ENCODE assay signal across 24 mouse cellular contexts in the genomic region with DNA sequence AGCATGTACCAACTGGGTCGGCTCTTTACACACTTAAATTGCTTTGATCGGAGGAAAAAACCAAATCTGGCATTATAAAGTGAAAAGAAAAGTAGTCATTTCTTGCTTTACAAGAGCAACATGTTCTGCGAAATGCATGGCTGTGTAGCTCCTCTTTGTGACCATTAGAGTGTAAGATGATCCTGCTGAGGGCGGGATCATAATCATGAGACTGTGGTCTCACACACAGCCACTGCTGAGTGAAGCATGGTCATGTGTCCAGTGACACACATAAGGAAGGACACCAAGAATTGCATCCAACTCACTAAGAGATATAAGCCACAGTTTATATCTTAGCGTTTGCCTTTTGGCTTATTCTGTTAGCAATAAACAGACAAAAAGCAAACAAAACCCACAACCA. TPM values are rescaled to one million over a fixed set of nuclear protein-coding genes. Genes with fewer than 3 reads are reported as not detected.
A peak's percentile ranks its signal among the peaks of the same experiment; 100 is the strongest.
DNase-seq lines count a peak whose midpoint lies in the region; ATAC-seq and TF ChIP-seq lines count a peak whose summit lies in the region.
"Had no signal": no experiment of that assay in that cellular context is flagged by ENCODE, and none has a peak within 500 bp of the region (broad histone marks: within the 10 kb centered on the region; RNA-seq: fewer than 3 reads in every experiment).

No protein-coding gene starts in this region.

- no peak overlapping the region for H3K4me3 ChIP-seq in kidney, embryonic 15.5 days (replicated peaks)
- H3K4me3 ChIP-seq in C2C12 (ENCODE audit: insufficient read depth, poor library complexity, severe bottlenecking): no peak overlapping the region
- no peak overlapping the region for H3K4me3 ChIP-seq in macrophage (ENCODE audit: inconsistent target)
- H3K4me3 ChIP-seq: embryonic facial prominence, embryonic 15.5 days; hindbrain, embryonic 12.5 days; liver, embryonic 15.5 days; midbrain, embryonic 15.5 days had no signal

- H3K27ac ChIP-seq in kidney, embryonic 15.5 days: no peak overlapping the region
- H3K27ac ChIP-seq in macrophage: peak overlapping the region; percentile 58
- H3K27ac ChIP-seq: embryonic facial prominence, embryonic 15.5 days; hindbrain, embryonic 12.5 days; liver, embryonic 15.5 days; midbrain, embryonic 15.5 days had no signal

- H3K79me3 ChIP-seq in C2C12 (ENCODE audit: low read depth): no peaks in the 10 kb centered on the region

- H3K4me2 ChIP-seq in kidney, embryonic 15.5 days: no peak overlapping the region
- H3K4me2 ChIP-seq: embryonic facial prominence, embryonic 15.5 days; hindbrain, embryonic 12.5 days; liver, embryonic 15.5 days; midbrain, embryonic 15.5 days had no signal

- H3K9me3 ChIP-seq in kidney, embryonic 15.5 days (replicated peaks): no peaks in the 10 kb centered on the region; the same call in 1 of the 2 replicates
- H3K9me3 ChIP-seq: embryonic facial prominence, embryonic 15.5 days; hindbrain, embryonic 12.5 days; liver, embryonic 15.5 days; midbrain, embryonic 15.5 days had no signal

- no peaks in the 10 kb centered on the region for H3K36me3 ChIP-seq in kidney, embryonic 15.5 days
- H3K36me3 ChIP-seq in C2C12 (ENCODE audit: control insufficient read depth, insufficient read depth): no peaks in the 10 kb centered on the region
- H3K36me3 ChIP-seq in macrophage (ENCODE audit: inconsistent target): no peaks in the 10 kb centered on the region
- H3K36me3 ChIP-seq: embryonic facial prominence, embryonic 15.5 days; hindbrain, embryonic 12.5 days; liver, embryonic 15.5 days; midbrain, embryonic 15.5 days had no signal

- TF ChIP-seq CTCF in C2C12 (IDR thresholded peaks at IDR 0.05; ENCODE audit: control insufficient read depth, insufficient read depth, insufficient read length): no peak

- H3K79me2 ChIP-seq in C2C12 (ENCODE audit: control insufficient read depth, insufficient read depth) (no peaks in the 10 kb centered on the region), macrophage (ENCODE audit: inconsistent target) (no peaks in the 10 kb centered on the region)

- H3K4me1 ChIP-seq in kidney, embryonic 15.5 days: peaks cover 33% of the 10 kb centered on the region
- H3K4me1 ChIP-seq: hindbrain, embryonic 12.5 days; liver, embryonic 15.5 days; midbrain, embryonic 15.5 days had no signal

- H3K27me3 ChIP-seq in kidney, embryonic 15.5 days: no peaks in the 10 kb centered on the region
- H3K27me3 ChIP-seq in C2C12 (ENCODE audit: control insufficient read depth, insufficient read depth, insufficient read length): no peaks in the 10 kb centered on the region
- H3K27me3 ChIP-seq: embryonic facial prominence, embryonic 15.5 days; hindbrain, embryonic 12.5 days; liver, embryonic 15.5 days; midbrain, embryonic 15.5 days had no signal

- WGBS in kidney, embryonic 15.5 days: 64% methylated on average over 5 of the region's 5 CpGs
- WGBS in macrophage (ENCODE audit: missing documents): 89% methylated on average over 5 of the region's 5 CpGs

- no peak overlapping the region for H3K9ac ChIP-seq in kidney, embryonic 15.5 days
- H3K9ac ChIP-seq: embryonic facial prominence, embryonic 15.5 days; hindbrain, embryonic 12.5 days; liver, embryonic 15.5 days; midbrain, embryonic 15.5 days had no signal

- DNase-seq in kidney, postnatal 4 days: no peak
- peak; percentile 35 for DNase-seq in embryo, embryonic 11 days
- no peak for DNase-seq in liver
- DNase-seq in spleen, postnatal 14 days (ENCODE audit: low spot score in 2 of 2): no peak
- DNase-seq: adrenal gland, postnatal 25 days; B cell, adult 2 months; cerebellum, adult 18-20 months; cerebellum, postnatal 36 days; gastrocnemius, postnatal 25 days; kidney, adult 8-10 months; lung, postnatal 10 days; right cerebral cortex, postnatal 25 days had no signal

- ATAC-seq in kidney, embryonic 15.5 days (replicated peaks; ENCODE audit: low FRiP score): peak; percentile 59; the same call in 1 of the 2 replicates
- ATAC-seq: forebrain, embryonic 16.5 days; inflammation-experienced regulatory T-cells, adult 6 months; midbrain, embryonic 15.5 days had no signal

- H3ac ChIP-seq in C2C12 (ENCODE audit: control insufficient read depth, insufficient read length, low read depth): no peak overlapping the region

TF ChIP-seq in C2C12, 6 proteins besides CTCF, POLR2A, EP300 and RAD21:
- TF ChIP-seq MYOG (IDR thresholded peaks at IDR 0.05; ENCODE audit: control insufficient read depth, extremely low read depth, insufficient read length) (no peak), CEBPB (IDR thresholded peaks at IDR 0.05; ENCODE audit: low read depth) (no peak), USF1 (IDR thresholded peaks at IDR 0.05; ENCODE audit: low read depth) (peak; percentile 93), MAX (IDR thresholded peaks at IDR 0.05) (peak; percentile 43)

RNA-seq across cellular contexts. Expression of a gene that starts 53.8 kb away (rescaled TPM):
- 14.7 and 15.8 TPM in 2 replicates for polyA plus RNA-seq in kidney, embryonic 15.5 days (2015; fragmentation: Nextera tagmentation; extraction: Ambion mirVana)
- 4.4 TPM for polyA plus RNA-seq in C2C12 (2012; fragmentation: generic; extraction: Trizol)
- 1 to 10 TPM in 1 of 26 experiments, under 1 TPM in 1, not detected in 24; 0.33 to 6.4 TPM for total RNA-seq in macrophage (2018; cell fraction: chromatin; rRNA removed)
- total RNA-seq in macrophage (2018; cell fraction: cytosol; rRNA removed): not detected
- under 1 TPM in 1 of 26 experiments, not detected in 25; 0.96 TPM for total RNA-seq in macrophage (2018; cell fraction: nucleus; rRNA removed)
- polyA plus RNA-seq in macrophage (2018): not detected in 3 replicates
- total RNA-seq: layer of hippocampus, postnatal 25 days; megakaryocyte-erythroid progenitor cell, adult 5-6 weeks; neutrophil, adult 5-6 weeks had no signal
